26 mouse cellular contexts compared by ENCODE assay signal in genomic region chr5:101299986-101300385, GRCm38 (mm10).
"Had no signal": no experiment of that assay in that cellular context is flagged by ENCODE, and none has a peak within 500 bp of the region (broad histone marks: within the 10 kb centered on the region; RNA-seq: fewer than 3 reads in every experiment).

No protein-coding gene starts in this region.

- H3K9ac ChIP-seq: heart, embryonic 13.5 days; heart, embryonic 15.5 days; hindbrain, embryonic 13.5 days; hindbrain, embryonic 15.5 days; intestine, embryonic 15.5 days; kidney, embryonic 15.5 days; limb, embryonic 13.5 days; limb, embryonic 15.5 days; liver, embryonic 12.5 days; liver, embryonic 14.5 days had no signal

- DNase-seq: gastrocnemius, postnatal 14 days; gastrocnemius, postnatal 36 days; heart, adult 11 months; heart, adult 2 months; heart, postnatal 14 days; heart, postnatal 36 days; kidney, adult 11 months; kidney, adult 2 months; kidney, adult 9 months; kidney, postnatal 14 days; kidney, postnatal 36 days; layer of hippocampus, adult 9-11 months; layer of hippocampus, postnatal 36 days; left cerebral cortex, postnatal 4 days had no signal

- H3K4me1 ChIP-seq: heart, embryonic 13.5 days; heart, embryonic 15.5 days; intestine, embryonic 15.5 days; kidney, embryonic 15.5 days; liver, embryonic 12.5 days had no signal

- H3K4me3 ChIP-seq: heart, adult 2 months; heart, embryonic 13.5 days; heart, embryonic 15.5 days; hindbrain, embryonic 13.5 days; hindbrain, embryonic 15.5 days; intestine, embryonic 15.5 days; kidney, embryonic 15.5 days; limb, embryonic 13.5 days; limb, embryonic 15.5 days; liver, embryonic 12.5 days had no signal

- H3K36me3 ChIP-seq: heart, embryonic 13.5 days; heart, embryonic 15.5 days; hindbrain, embryonic 13.5 days; hindbrain, embryonic 15.5 days; intestine, embryonic 15.5 days; kidney, embryonic 15.5 days; limb, embryonic 13.5 days; limb, embryonic 15.5 days; liver, embryonic 12.5 days had no signal

- H3K9me3 ChIP-seq: heart, embryonic 13.5 days; heart, embryonic 15.5 days; hindbrain, embryonic 13.5 days; hindbrain, embryonic 15.5 days; intestine, embryonic 15.5 days; kidney, embryonic 15.5 days; limb, embryonic 13.5 days; limb, embryonic 15.5 days; liver, embryonic 12.5 days had no signal

- H3K27ac ChIP-seq: heart, adult 2 months; heart, embryonic 13.5 days; heart, embryonic 15.5 days; hindbrain, embryonic 13.5 days; hindbrain, embryonic 15.5 days; hindbrain, postnatal 0 days; intestine, embryonic 15.5 days; kidney, embryonic 15.5 days; kidney, postnatal 0 days; limb, embryonic 13.5 days; limb, embryonic 15.5 days; liver, embryonic 12.5 days; liver, embryonic 14.5 days had no signal
